In genomic region chr14:13358037-13358436, GRCm38 (mm10) we compare ENCODE assay signal across 25 mouse cellular contexts.
A peak's percentile ranks its signal among the peaks of the same experiment; 100 is the strongest.
DNase-seq lines count a peak whose midpoint lies in the region; ATAC-seq and TF ChIP-seq lines count a peak whose summit lies in the region.
"Had no signal": no experiment of that assay in that cellular context is flagged by ENCODE, and none has a peak within 500 bp of the region (broad histone marks: within the 10 kb centered on the region; RNA-seq: fewer than 3 reads in every experiment).

No protein-coding gene starts in this region.

- 0 out of 2 replicates have a peak overlapping the region, but pooled peaks have one; percentile 7 for H3K27ac ChIP-seq in olfactory bulb, adult 2 months (ENCODE audit: insufficient read depth, low read depth, low read length)
- H3K27ac ChIP-seq: embryonic facial prominence, embryonic 10.5 days; embryonic facial prominence, embryonic 15.5 days; forebrain, embryonic 13.5 days; hindbrain, embryonic 13.5 days; kidney, embryonic 15.5 days; limb, embryonic 13.5 days; lung, embryonic 15.5 days; midbrain, embryonic 10.5 days; neural tube, embryonic 12.5 days; stomach, embryonic 15.5 days had no signal

- TF ChIP-seq POLR2A in olfactory bulb, adult 2 months (IDR thresholded peaks at IDR 0.05; ENCODE audit: insufficient read depth, low read depth, low read length): no peak

- H3K4me3 ChIP-seq in olfactory bulb, adult 2 months (ENCODE audit: insufficient read depth, low read depth, low read length): no peak overlapping the region
- H3K4me3 ChIP-seq: embryonic facial prominence, embryonic 10.5 days; embryonic facial prominence, embryonic 15.5 days; forebrain, embryonic 13.5 days; hindbrain, embryonic 13.5 days; kidney, embryonic 15.5 days; limb, embryonic 13.5 days; lung, embryonic 15.5 days; midbrain, embryonic 10.5 days; neural tube, embryonic 12.5 days; stomach, embryonic 15.5 days had no signal

- intact Hi-C loops in heart, postnatal 10 days (cut with DNase I): loop anchor here (5.0 to 10.0 kb wide), 2 partner anchors 739 to 783 kb away; no protein-coding TSS in a partner anchor

- no peak for TF ChIP-seq CTCF in olfactory bulb, adult 2 months (IDR thresholded peaks at IDR 0.05; ENCODE audit: insufficient read depth, low read depth, low read length)

- WGBS in olfactory bulb, adult 2 months: 20% methylated on average over 2 of the region's 2 CpGs

- peaks cover 18% of the 10 kb centered on the region for H3K4me1 ChIP-seq in olfactory bulb, adult 2 months (ENCODE audit: control insufficient read depth, insufficient read depth, low read length)
- H3K4me1 ChIP-seq: embryonic facial prominence, embryonic 15.5 days; kidney, embryonic 15.5 days; lung, embryonic 15.5 days; neural tube, embryonic 12.5 days; stomach, embryonic 15.5 days had no signal

- peak; percentile 16 for DNase-seq in cerebellum, adult 11 months
- DNase-seq in cerebellum, postnatal 14 days: no peak
- DNase-seq in adipocyte (ENCODE audit: low spot score): peak; percentile 5
- peak; percentile 16 for DNase-seq in cerebellum, adult 8-10 months
- DNase-seq in kidney, adult 9 months: no peak
- DNase-seq in heart, postnatal 10 days: no peak
- DNase-seq: adrenal gland, postnatal 36 days; B cell, adult 2 months; kidney, adult 11 months; kidney, postnatal 25 days; thymus, postnatal 14 days had no signal

- ATAC-seq in activated CD4-positive, CD25-positive, alpha-beta regulatory T cell, adult 4 months: no peak
- ATAC-seq: inflammation-experienced regulatory T-cells, adult 6 months; midbrain, embryonic 16.5 days had no signal

Comparison
In these comparisons a context has a peak if more than half of its experiments do, and no peak if none do; other contexts are left out.
1. DNase-seq: peak in cerebellum, adult 11 months (single experiment), adipocyte (single experiment) and cerebellum, adult 8-10 months (single experiment); none in cerebellum, postnatal 14 days (0 of 2), kidney, adult 9 months (single experiment) and heart, postnatal 10 days (0 of 2).